Mouse (Mus musculus) ES-Bruce4 (cell line): Measurements from ENCODE around the gene Gpr182. TPM values are rescaled to one million over a fixed set of nuclear protein-coding genes. Genes with fewer than 3 reads are reported as not detected.

Experiments used
- H3K27ac ChIP-seq: 2 replicates; pipeline ENCODE4 v1.5.1; 2012; ENCODE audit warnings: low read length, inconsistent platforms; ENCODE audit not compliant: insufficient read depth
- H3K27me3 ChIP-seq: 2 replicates; pipeline ENCODE4 v1.6.1; 2012; ENCODE audit warnings: mild to moderate bottlenecking, low read length, inconsistent platforms; ENCODE audit not compliant: control insufficient read depth, poor library complexity, insufficient read depth, severe bottlenecking
- H3K36me3 ChIP-seq: 2 replicates; pipeline ENCODE4 v1.6.1; 2012; ENCODE audit warnings: inconsistent platforms, mild to moderate bottlenecking, low read length, moderate library complexity; ENCODE audit not compliant: control insufficient read depth, poor library complexity, insufficient read depth, severe bottlenecking
- H3K4me1 ChIP-seq: one replicate; pipeline ENCODE4 v1.8.1; 2011; ENCODE audit warnings: low read length; ENCODE audit not compliant: control insufficient read depth, insufficient read depth
- H3K4me3 ChIP-seq: 2 replicates; pipeline ENCODE4 v1.5.1; 2011; ENCODE audit warnings: low read depth, mild to moderate bottlenecking, low read length
- H3K9ac ChIP-seq: 2 replicates; pipeline ENCODE4 v1.6.1; 2012; ENCODE audit warnings: low read depth, mild to moderate bottlenecking, inconsistent platforms; ENCODE audit not compliant: poor library complexity, severe bottlenecking
- H3K9me3 ChIP-seq: replicated peaks from 2 replicates; pipeline ENCODE4 v1.6.1; 2012; ENCODE audit warnings: mild to moderate bottlenecking, low read length, inconsistent platforms; ENCODE audit not compliant: control insufficient read depth, poor library complexity, insufficient read depth, severe bottlenecking
- CTCF ChIP-seq: IDR thresholded peaks from one replicate; pipeline ENCODE4 v1.8.1; 2011; ENCODE audit warnings: low read depth, low read length
- EP300 ChIP-seq: IDR thresholded peaks from 2 replicates; pipeline ENCODE4 v1.6.1; 2011; ENCODE audit warnings: low read depth, low read length; ENCODE audit not compliant: insufficient read depth
- POLR2A ChIP-seq: IDR thresholded peaks from one replicate; pipeline ENCODE4 v1.8.1; 2011; ENCODE audit warnings: low read length; ENCODE audit not compliant: insufficient read depth
- polyA plus RNA-seq: library from polyadenylated mRNA; stranded (reverse); fragments of >200 nt; gene quantifications from 2 replicates; pipeline ENCODE4 v1.2.4, GENCODE M21; 2011; ENCODE audit warnings: low read depth; ENCODE audit not compliant: missing spikeins, insufficient read depth, insufficient read length

Gene Gpr182
- polyA plus RNA-seq, 1 experiment = not detected

DNA sequence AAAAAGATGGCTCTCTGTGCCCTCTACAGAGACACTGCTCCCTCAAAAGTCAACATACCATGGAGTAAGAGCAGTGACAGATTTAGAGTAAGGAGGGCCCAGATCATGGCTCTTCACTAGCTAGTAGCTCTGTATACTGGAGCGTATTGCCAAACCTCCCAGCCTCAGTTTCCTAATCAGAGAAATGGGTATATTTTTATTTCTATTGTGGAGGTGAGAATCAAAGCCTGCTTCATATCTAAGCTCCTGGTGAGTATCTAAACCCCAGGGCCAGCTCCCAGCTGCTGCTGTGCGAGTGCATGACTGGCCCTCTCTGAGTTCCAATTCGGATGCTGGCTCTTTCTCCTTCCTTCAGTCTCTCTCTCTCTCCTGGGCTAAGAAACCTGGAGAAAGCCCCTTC, 27.4 kb downstream of the Gpr182 start, which contains the start of gene Tac2:
Tac2 (plus strand) TSS at position 301 of the 400 bp plus-strand sequence.
- TF ChIP-seq EP300 = no peak
- no peak for TF ChIP-seq POLR2A
- TF ChIP-seq CTCF = no peak
- Histone ChIP-seq H3K9me3 (no peaks in the 10 kb centered on the region), H3K4me3 (no peak within 1 kb of the TSS), H3K4me1 (peaks cover 2% of the 10 kb centered on the region), H3K27ac (no peak within 1 kb of the TSS), H3K9ac (no peak within 1 kb of the TSS), H3K36me3 (no peaks in the 10 kb centered on the region), H3K27me3 (no peaks in the 10 kb centered on the region)

DNA sequence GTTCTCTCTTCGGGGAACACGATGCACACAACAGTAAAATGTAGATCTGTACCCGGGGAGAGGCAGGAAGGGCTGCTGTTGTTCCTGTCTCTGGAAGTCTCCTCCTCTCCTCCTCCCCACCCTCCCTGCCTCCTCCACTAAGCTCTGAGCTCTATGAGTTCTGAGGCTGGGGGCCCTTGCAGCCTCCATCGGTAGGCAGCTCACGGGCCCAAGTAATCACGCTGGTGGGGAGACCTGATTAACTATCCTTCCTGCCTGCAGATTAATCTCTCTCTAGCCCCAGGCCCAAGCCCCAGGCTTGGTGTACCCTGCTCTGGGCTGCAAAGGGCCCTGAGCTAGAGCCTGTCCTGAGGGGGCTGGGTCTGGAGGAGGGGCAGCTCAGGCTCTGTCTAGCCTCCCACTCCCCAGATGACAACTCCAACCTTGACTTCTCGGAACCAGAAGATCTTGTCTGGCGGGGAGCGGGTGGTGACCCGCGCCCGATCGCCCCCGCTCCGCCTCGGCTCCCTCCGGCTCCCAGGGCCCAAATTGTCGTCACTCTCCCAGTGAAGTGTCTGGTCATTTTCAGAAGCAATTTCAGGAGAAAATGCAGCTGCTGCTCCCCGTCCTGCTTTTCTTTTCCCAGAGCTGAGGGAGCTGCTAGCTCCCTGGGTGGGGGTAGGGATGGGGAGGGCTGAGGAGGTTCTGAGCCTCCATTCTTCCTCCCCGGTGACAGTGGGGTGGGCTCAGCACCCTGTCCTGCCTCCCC, 29.7 kb downstream of the Gpr182 start:
- no peak overlapping the region for H3K9ac ChIP-seq
- no peak overlapping the region for H3K4me3 ChIP-seq
- H3K36me3 ChIP-seq = no peaks in the 10 kb centered on the region
- H3K4me1 ChIP-seq = peaks cover 2% of the 10 kb centered on the region
- no peak overlapping the region for H3K27ac ChIP-seq
- no peak for TF ChIP-seq CTCF
- TF ChIP-seq EP300 = no peak
- no peak for TF ChIP-seq POLR2A
- H3K9me3 ChIP-seq = no peaks in the 10 kb centered on the region
- no peaks in the 10 kb centered on the region for H3K27me3 ChIP-seq

DNA sequence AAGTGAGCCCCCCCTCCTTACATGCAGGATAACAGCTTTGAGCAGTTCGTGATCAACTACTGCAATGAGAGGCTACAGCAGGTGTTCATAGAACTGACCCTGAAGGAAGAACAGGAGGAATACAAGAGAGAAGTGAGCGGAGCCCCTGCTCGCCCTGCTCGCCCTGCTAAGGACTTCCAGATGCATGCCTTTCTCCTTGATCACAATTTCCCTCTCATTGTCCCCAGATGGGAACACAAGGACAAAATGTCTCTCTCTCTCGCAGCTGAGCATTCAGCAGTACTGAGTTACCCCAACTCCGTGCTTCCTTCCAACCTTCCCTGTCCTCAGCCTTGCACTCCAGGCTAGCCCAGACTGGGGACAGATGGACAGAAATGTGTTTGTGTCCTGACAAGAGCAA, 38.8 kb downstream of the Gpr182 start:
- Histone ChIP-seq H3K4me3 (no peak overlapping the region), H3K27ac (no peak overlapping the region), H3K9me3 (no peaks in the 10 kb centered on the region), H3K36me3 (no peaks in the 10 kb centered on the region), H3K9ac (no peak overlapping the region), H3K27me3 (no peaks in the 10 kb centered on the region), H3K4me1 (no peaks in the 10 kb centered on the region)
- no peak for TF ChIP-seq CTCF
- TF ChIP-seq EP300 = no peak

DNA sequence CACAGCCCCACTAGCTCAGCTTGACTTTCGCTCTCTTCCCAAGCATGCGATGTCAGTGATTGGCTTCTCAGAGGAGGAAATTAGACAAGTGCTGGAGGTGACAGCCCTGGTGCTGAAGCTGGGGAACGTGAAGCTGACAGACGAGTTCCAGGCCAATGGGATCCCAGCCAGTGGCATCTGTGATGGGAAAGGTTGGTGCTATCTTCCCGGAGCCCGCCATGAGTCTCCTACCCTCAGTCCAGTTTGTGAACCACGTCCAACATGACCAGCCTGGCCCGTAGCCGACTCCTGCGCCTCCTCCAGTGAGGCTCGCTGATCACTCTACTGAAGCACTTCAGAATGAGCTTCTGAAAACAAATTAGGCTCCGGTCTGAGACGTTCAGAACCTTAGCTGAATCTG, 41.2 kb downstream of the Gpr182 start:
- Histone ChIP-seq H3K4me1 (no peaks in the 10 kb centered on the region), H3K36me3 (no peaks in the 10 kb centered on the region), H3K9me3 (no peaks in the 10 kb centered on the region), H3K4me3 (no peak overlapping the region), H3K9ac (no peak overlapping the region), H3K27me3 (no peaks in the 10 kb centered on the region), H3K27ac (no peak overlapping the region)
- no peak for TF ChIP-seq POLR2A
- TF ChIP-seq CTCF = no peak
- no peak for TF ChIP-seq EP300

DNA sequence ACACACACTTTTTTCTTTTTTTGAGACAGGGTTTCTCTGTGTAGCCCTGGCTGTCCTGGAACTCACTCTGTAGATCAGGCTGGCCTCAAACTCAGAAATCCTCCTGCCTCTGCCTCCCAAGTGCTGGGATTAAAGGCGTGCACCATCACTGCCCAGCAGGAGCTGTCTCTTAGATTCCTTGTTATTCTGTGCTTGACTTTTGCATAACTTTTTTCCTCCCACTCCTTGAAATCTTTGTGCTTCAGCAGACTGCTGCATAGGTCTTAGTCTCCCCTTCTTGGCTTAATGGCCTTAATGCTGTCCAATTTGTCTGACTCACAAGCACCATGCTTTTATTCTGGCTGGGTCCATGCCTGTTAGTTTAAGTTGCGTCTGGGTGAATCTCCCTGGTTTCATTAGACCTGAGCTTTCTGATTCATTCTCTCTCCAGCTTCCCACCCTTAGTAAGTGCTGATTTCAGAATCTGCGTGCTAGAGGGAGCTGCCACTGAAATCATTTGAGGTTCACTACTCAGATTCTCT, 42.6 kb downstream of the Gpr182 start:
- H3K9ac ChIP-seq = no peak overlapping the region
- H3K27ac ChIP-seq = no peak overlapping the region
- no peaks in the 10 kb centered on the region for H3K9me3 ChIP-seq
- TF ChIP-seq POLR2A (no peak), EP300 (no peak), CTCF (no peak)
- H3K4me1 ChIP-seq = no peaks in the 10 kb centered on the region
- H3K4me3 ChIP-seq = no peak overlapping the region
- no peaks in the 10 kb centered on the region for H3K27me3 ChIP-seq
- H3K36me3 ChIP-seq = no peaks in the 10 kb centered on the region

DNA sequence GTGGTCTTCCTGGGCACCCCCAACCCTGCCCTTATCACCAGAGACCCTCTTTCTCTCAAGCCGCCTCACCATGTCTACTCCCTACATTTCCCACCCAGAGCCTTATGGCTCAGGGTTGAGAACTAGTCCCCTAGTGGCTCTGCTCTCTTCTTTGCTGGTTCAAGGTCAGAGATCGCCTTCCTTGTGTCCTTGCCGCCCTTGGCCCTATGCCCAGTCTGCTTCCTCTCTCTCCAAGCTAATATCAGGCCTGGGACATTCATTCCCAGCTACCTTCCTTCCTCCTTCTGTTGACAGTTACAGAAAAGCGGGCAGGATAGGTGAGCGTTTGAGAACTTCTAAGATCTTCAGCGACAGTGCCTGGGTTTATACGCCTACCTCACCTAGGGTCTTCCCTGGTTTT, 43.8 kb downstream of the Gpr182 start:
- no peak for TF ChIP-seq EP300
- TF ChIP-seq CTCF = no peak
- TF ChIP-seq POLR2A = no peak
- no peak overlapping the region for H3K9ac ChIP-seq
- no peaks in the 10 kb centered on the region for H3K4me1 ChIP-seq
- no peaks in the 10 kb centered on the region for H3K9me3 ChIP-seq
- H3K27me3 ChIP-seq = no peaks in the 10 kb centered on the region
- H3K4me3 ChIP-seq = no peak overlapping the region
- no peaks in the 10 kb centered on the region for H3K36me3 ChIP-seq
- no peak overlapping the region for H3K27ac ChIP-seq
